Mouse (Mus musculus) intestine, embryonic 16.5 days (tissue): ENCODE measurements around the gene Lingo4. TPM values are rescaled to one million over a fixed set of nuclear protein-coding genes. Genes with fewer than 3 reads are reported as not detected.
A peak's percentile ranks its signal among the peaks of the same experiment; 100 is the strongest.

Source experiments
- ATAC-seq: fragments of 200-750 bp; cut with Nextera tagmentation; 2 replicates; pipeline ENCODE4 v1.8.0; 2017; ENCODE audit warnings: moderate TSS enrichment, moderate library complexity
- H3K27ac ChIP-seq: fragments of 300-500 bp; sonication (generic); 2 replicates; pipeline ENCODE4 v1.5.1; 2014; ENCODE audit warnings: mild to moderate bottlenecking, low read length
- H3K27me3 ChIP-seq: fragments of 300-500 bp; sonication (generic); replicated peaks from 2 replicates; pipeline ENCODE4 v1.6.1; 2014; ENCODE audit warnings: low read length, control low read depth, mixed read lengths; ENCODE audit not compliant: control insufficient read depth, insufficient read depth
- H3K36me3 ChIP-seq: fragments of 300-500 bp; sonication (generic); 2 replicates; pipeline ENCODE4 v1.6.1; 2014; ENCODE audit warnings: low read length, control low read depth; ENCODE audit not compliant: control insufficient read depth, insufficient read depth
- H3K4me1 ChIP-seq: fragments of 300-500 bp; sonication (generic); 2 replicates; pipeline ENCODE4 v1.6.1; 2014; ENCODE audit warnings: low read length, control low read depth, mixed read lengths; ENCODE audit not compliant: control insufficient read depth, insufficient read depth
- H3K4me2 ChIP-seq: fragments of 300-500 bp; sonication (generic); 2 replicates; pipeline ENCODE4 v1.6.1; 2014; ENCODE audit warnings: low read depth, low read length, control low read depth
- H3K4me3 ChIP-seq: fragments of 300-500 bp; sonication (generic); 2 replicates; pipeline ENCODE4 v1.5.1; 2014; ENCODE audit warnings: mild to moderate bottlenecking, low read length
- H3K9ac ChIP-seq: fragments of 300-500 bp; sonication (generic); 2 replicates; pipeline ENCODE4 v1.6.1; 2014; ENCODE audit warnings: low read depth, low read length
- H3K9me3 ChIP-seq: fragments of 300-500 bp; sonication (generic); 2 replicates; pipeline ENCODE4 v1.6.1; 2016; ENCODE audit warnings: low read length, control low read depth; ENCODE audit not compliant: control insufficient read depth
- WGBS: fragments of 180-500 bp; shearing (Covaris S2); extraction: QIAGEN DNeasy Blood & Tissue Kit; methylation state at CpG from one replicate; pipeline ENCODE4 v1.1.7; 2014; 5-methylcytosine and 5-hydroxymethylcytosine counted together
- polyA plus RNA-seq: library from polyadenylated mRNA; unstranded; fragments of >200 nt; fragmentation: Nextera tagmentation; extraction: Ambion mirVana; gene quantifications from 2 replicates; pipeline ENCODE4 v1.2.1, GENCODE M21; 2015

Gene Lingo4
- polyA plus RNA-seq, 1 experiment from 2014 or later: 0.48 TPM

GRCm38 (mm10) chr3:94430980-94431379, 32.7 kb downstream of the Lingo4 start:
- Histone ChIP-seq H3K27ac (no peak overlapping the region), H3K9ac (no peak overlapping the region), H3K9me3 (no peaks in the 10 kb centered on the region), H3K4me3 (no peak overlapping the region), H3K4me1 (no peaks in the 10 kb centered on the region), H3K4me2 (no peak overlapping the region), H3K36me3 (no peaks in the 10 kb centered on the region), H3K27me3 (no peaks in the 10 kb centered on the region)
- ATAC-seq: no peak
- 54% methylated on average over 2 of the region's 2 CpGs for WGBS

- 51% methylated on average over 2 of the region's 2 CpGs for WGBS
- no peaks in the 10 kb centered on the region for H3K36me3 ChIP-seq
- no peaks in the 10 kb centered on the region for H3K9me3 ChIP-seq
- H3K4me1 ChIP-seq: no peaks in the 10 kb centered on the region
- H3K4me2 ChIP-seq: no peak overlapping the region
- H3K27ac ChIP-seq: no peak overlapping the region
- no peak overlapping the region for H3K9ac ChIP-seq
- ATAC-seq: no peak
- no peak overlapping the region for H3K4me3 ChIP-seq
- no peaks in the 10 kb centered on the region for H3K27me3 ChIP-seq
Measured at GRCm38 (mm10) chr3:94434305-94434704, 36.0 kb downstream of the Lingo4 start.

GRCm38 (mm10) chr3:94436420-94436819, 38.1 kb downstream of the Lingo4 start:
- Histone ChIP-seq H3K36me3 (no peaks in the 10 kb centered on the region), H3K4me1 (no peaks in the 10 kb centered on the region), H3K9me3 (no peaks in the 10 kb centered on the region), H3K4me3 (no peak overlapping the region), H3K27me3 (0 out of 2 replicates have a peak, but pooled peaks cover 3% of the 10 kb centered on the region), H3K4me2 (no peak overlapping the region), H3K27ac (no peak overlapping the region), H3K9ac (no peak overlapping the region)
- ATAC-seq: no peak
- WGBS: 86% methylated on average over 9 of the region's 9 CpGs

GRCm38 (mm10) chr3:94441182-94441581, 42.9 kb downstream of the Lingo4 start:
- 38% methylated on average over 3 of the region's 3 CpGs for WGBS
- Histone ChIP-seq H3K36me3 (peaks cover 8% of the 10 kb centered on the region; the same call in 1 of the 2 replicates), H3K4me1 (peaks cover 8% of the 10 kb centered on the region; the same call in 1 of the 2 replicates), H3K9me3 (no peaks in the 10 kb centered on the region), H3K27ac (no peak overlapping the region), H3K27me3 (0 out of 2 replicates have a peak, but pooled peaks cover 3% of the 10 kb centered on the region), H3K9ac (no peak overlapping the region), H3K4me2 (no peak overlapping the region), H3K4me3 (no peak overlapping the region)
- ATAC-seq: no peak

- H3K4me2 ChIP-seq: peak within 1 kb of the TSS; percentile 66
- H3K27ac ChIP-seq: peak within 1 kb of the TSS; percentile 72
- peak; percentile 99 for ATAC-seq
- 0 out of 2 replicates have a peak, but pooled peaks cover 3% of the 10 kb centered on the region for H3K27me3 ChIP-seq
- H3K4me1 ChIP-seq: peaks cover 8% of the 10 kb centered on the region; the same call in 1 of the 2 replicates
- peak within 1 kb of the TSS; percentile 93 for H3K4me3 ChIP-seq
- H3K9me3 ChIP-seq: no peaks in the 10 kb centered on the region
- peaks cover 18% of the 10 kb centered on the region for H3K36me3 ChIP-seq
- WGBS: under 1% methylated on average over 39 of the region's 39 CpGs
- H3K9ac ChIP-seq: peak within 1 kb of the TSS; percentile 95
Measured at GRCm38 (mm10) chr3:94442951-94443596, 44.8 kb downstream of the Lingo4 start, which contains the start of gene Mrpl9. Gene Mrpl9 (plus strand): TSS chr3:94443318.

- Histone ChIP-seq H3K4me3 (peak within 1 kb of the TSS; percentile 93), H3K4me2 (peak within 1 kb of the TSS; percentile 66), H3K9ac (peak within 1 kb of the TSS; percentile 95), H3K27ac (peak within 1 kb of the TSS; percentile 72), H3K36me3 (peaks cover 22% of the 10 kb centered on the region), H3K4me1 (peaks cover 8% of the 10 kb centered on the region; the same call in 1 of the 2 replicates), H3K9me3 (no peaks in the 10 kb centered on the region), H3K27me3 (0 out of 2 replicates have a peak, but pooled peaks cover 3% of the 10 kb centered on the region)
- WGBS: under 1% methylated on average over 24 of the region's 24 CpGs
- ATAC-seq: peak; percentile 75
Measured at GRCm38 (mm10) chr3:94443597-94443964, 45.3 kb downstream of the Lingo4 start, which contains the start of gene Oaz3. Gene Oaz3 (minus strand): TSS chr3:94443915.

- H3K27me3 ChIP-seq: no peaks in the 10 kb centered on the region
- no peak overlapping the region for H3K9ac ChIP-seq
- ATAC-seq: peak; percentile 57; the same call in 1 of the 2 replicates
- H3K4me3 ChIP-seq: no peak overlapping the region
- H3K4me2 ChIP-seq: no peak overlapping the region
- no peaks in the 10 kb centered on the region for H3K9me3 ChIP-seq
- H3K36me3 ChIP-seq: peaks cover 22% of the 10 kb centered on the region
- peaks cover 1% of the 10 kb centered on the region; the same call in 1 of the 2 replicates for H3K4me1 ChIP-seq
- no peak overlapping the region for H3K27ac ChIP-seq
- 81% methylated on average over 2 of the region's 2 CpGs for WGBS
Measured at GRCm38 (mm10) chr3:94449377-94449776, 51.1 kb downstream of the Lingo4 start.

Other genes with a start within 250 kb of the Lingo4 start
- gene Gm10696, start 220.3 kb upstream of the Lingo4 start, polyA plus RNA-seq: not detected in 2 replicates
- not detected in 2 replicates for gene Gm5286, start 201.8 kb upstream of the Lingo4 start, polyA plus RNA-seq
- not detected in 2 replicates for gene Gm4778, start 134.5 kb upstream of the Lingo4 start, polyA plus RNA-seq
- gene Them4, start 88.4 kb upstream of the Lingo4 start, polyA plus RNA-seq: 18.5 and 19.4 TPM in 2 replicates
- gene Them5, start 56.4 kb upstream of the Lingo4 start, polyA plus RNA-seq: 0.42 TPM in 1 of 2 replicates, not detected in the other
- gene C2cd4d, start 36.1 kb upstream of the Lingo4 start, polyA plus RNA-seq: 0.38 and 0.71 TPM in 2 replicates
- gene Rorc, start 25.7 kb upstream of the Lingo4 start, polyA plus RNA-seq: 11.8 and 14.6 TPM in 2 replicates
- gene Tdrkh, start 14.8 kb downstream of the Lingo4 start, polyA plus RNA-seq: 9.0 and 10.3 TPM in 2 replicates
- gene Mrpl9, start 44.8 kb downstream of the Lingo4 start, polyA plus RNA-seq: 68.1 and 77.6 TPM in 2 replicates
- gene Oaz3, start 45.4 kb downstream of the Lingo4 start, polyA plus RNA-seq: 0.17 and 0.23 TPM in 2 replicates
- 18.8 and 24.1 TPM in 2 replicates for gene Celf3, start 79.8 kb downstream of the Lingo4 start, polyA plus RNA-seq
- 5.4 TPM in 2 replicates for gene Riiad1, start 81.8 kb downstream of the Lingo4 start, polyA plus RNA-seq
- 26.7 and 27.4 TPM in 2 replicates for gene Snx27, start 184.2 kb downstream of the Lingo4 start, polyA plus RNA-seq
- gene Gm10972, start 244.6 kb downstream of the Lingo4 start, polyA plus RNA-seq: not detected in 2 replicates